Mouse (Mus musculus) bone marrow, adult 2 months (tissue): ENCODE data around the gene Hsd17b7.

Experiments
- CTCF ChIP-seq: fragments of 200-500 bp; IDR thresholded peaks from 2 replicates; pipeline ENCODE4 v1.5.1; 2011; ENCODE audit warnings: low read length, control low read depth; ENCODE audit not compliant: control insufficient read depth, insufficient read depth
- POLR2A ChIP-seq: fragments of 200-500 bp; IDR thresholded peaks from 2 replicates; pipeline ENCODE4 v1.6.1; 2011; ENCODE audit warnings: low read depth, mild to moderate bottlenecking, control low read depth, low read length, borderline replicate concordance; ENCODE audit not compliant: control insufficient read depth

DNA sequence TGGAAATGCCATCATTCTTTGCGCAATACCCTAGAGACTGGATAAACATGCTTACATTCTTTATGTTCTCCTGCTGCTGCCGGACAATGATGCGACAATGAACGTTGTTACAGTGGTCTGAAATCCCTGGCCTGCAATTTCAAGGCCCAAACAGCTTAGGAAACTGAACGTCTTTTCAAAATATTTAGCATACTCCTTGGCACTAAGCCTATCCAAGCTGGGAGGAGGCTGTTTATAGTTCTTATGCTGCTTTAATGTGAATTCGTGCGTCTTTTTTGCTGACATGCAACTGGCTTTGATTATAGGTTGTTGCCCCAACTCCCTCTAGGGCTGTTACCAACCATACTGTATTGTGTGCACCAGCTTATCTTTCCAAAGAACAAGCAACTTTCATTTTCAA is 20.2 kb downstream of the Hsd17b7 start:
- TF ChIP-seq CTCF (no peak), POLR2A (no peak)
